Mouse (Mus musculus) lung, embryonic 16.5 days (tissue): ENCODE data around the gene Trio. TPM values are rescaled to one million over a fixed set of nuclear protein-coding genes. Genes with fewer than 3 reads are reported as not detected.

Source experiments
- ATAC-seq: fragments of 200-750 bp; cut with Nextera tagmentation; 2 replicates; pipeline ENCODE4 v1.8.0; 2017; ENCODE audit warnings: low read depth, mild to moderate bottlenecking, moderate library complexity
- H3K27ac ChIP-seq: fragments of 300-500 bp; sonication (generic); 2 replicates; pipeline ENCODE4 v1.5.1; 2014; ENCODE audit warnings: mild to moderate bottlenecking, control low read depth, low read length
- H3K27me3 ChIP-seq: fragments of 300-500 bp; sonication (generic); 2 replicates; pipeline ENCODE4 v1.6.1; 2014; ENCODE audit warnings: low read depth, low read length, mixed read lengths; ENCODE audit not compliant: control insufficient read depth, insufficient read depth
- H3K36me3 ChIP-seq: fragments of 300-500 bp; sonication (generic); 2 replicates; pipeline ENCODE4 v1.6.1; 2014; ENCODE audit warnings: low read length; ENCODE audit not compliant: control insufficient read depth, insufficient read depth
- H3K4me1 ChIP-seq: fragments of 300-500 bp; sonication (generic); replicated peaks from 2 replicates; pipeline ENCODE4 v1.6.1; 2014; ENCODE audit warnings: low read length, mixed read lengths; ENCODE audit not compliant: control insufficient read depth, insufficient read depth
- H3K4me2 ChIP-seq: fragments of 300-500 bp; sonication (generic); 2 replicates; pipeline ENCODE4 v1.6.1; 2014; ENCODE audit warnings: low read depth, low read length, control low read depth
- H3K4me3 ChIP-seq: fragments of 300-500 bp; sonication (generic); 2 replicates; pipeline ENCODE4 v1.5.1; 2014; ENCODE audit warnings: mild to moderate bottlenecking, low read length, control low read depth
- H3K9ac ChIP-seq: fragments of 300-500 bp; sonication (generic); 2 replicates; pipeline ENCODE4 v1.6.1; 2014; ENCODE audit warnings: low read length, control low read depth
- H3K9me3 ChIP-seq: fragments of 300-500 bp; sonication (generic); 2 replicates; pipeline ENCODE4 v1.6.1; 2016; ENCODE audit warnings: low read length; ENCODE audit not compliant: control insufficient read depth
- WGBS: fragments of 180-500 bp; shearing (Covaris S2); extraction: QIAGEN DNeasy Blood & Tissue Kit; methylation state at CpG from one replicate; pipeline ENCODE4 v1.1.7; 2014; 5-methylcytosine and 5-hydroxymethylcytosine counted together
- polyA plus RNA-seq: library from polyadenylated mRNA; unstranded; fragments of >200 nt; fragmentation: Nextera tagmentation; extraction: Ambion mirVana; gene quantifications from 2 replicates; pipeline ENCODE4 v1.2.1, GENCODE M21; 2015

Trio gene
- polyA plus RNA-seq, 1 experiment from 2014 or later: 16.4 TPM

- 0% methylated on average over 44 of the region's 54 CpGs for WGBS
- H3K4me2 ChIP-seq: peak overlapping the region; percentile 86
- H3K4me1 ChIP-seq: peaks cover 39% of the 10 kb centered on the region
Measured at GRCm38 (mm10) chr15:28024965-28025338, 696 bp downstream of the Trio start.

GRCm38 (mm10) chr15:28024031-28024964 lies 1.4 kb downstream of the Trio start:
- peak; percentile 48 for ATAC-seq
- under 1% methylated on average over 57 of the region's 81 CpGs for WGBS

More at GRCm38 (mm10) chr15:28024965-28025338, 696 bp downstream of the Trio start:
- ATAC-seq: peak; percentile 11
- Histone ChIP-seq H3K9ac (peak overlapping the region; percentile 93), H3K27me3 (no peaks in the 10 kb centered on the region), H3K36me3 (no peaks in the 10 kb centered on the region), H3K27ac (peak overlapping the region; percentile 97), H3K4me3 (peak overlapping the region; percentile 88), H3K9me3 (no peaks in the 10 kb centered on the region)

GRCm38 (mm10) chr15:28021591-28022209 lies 3.9 kb downstream of the Trio start:
- no peak overlapping the region for H3K27ac ChIP-seq
- H3K4me1 ChIP-seq: peaks cover 51% of the 10 kb centered on the region
- H3K27me3 ChIP-seq: no peaks in the 10 kb centered on the region
- 23% methylated on average over 15 of the region's 15 CpGs for WGBS
- no peaks in the 10 kb centered on the region for H3K9me3 ChIP-seq
- no peak for ATAC-seq
- no peak overlapping the region for H3K9ac ChIP-seq
- H3K36me3 ChIP-seq: no peaks in the 10 kb centered on the region
- 0 out of 2 replicates have a peak overlapping the region, but pooled peaks have one; percentile 2 for H3K4me2 ChIP-seq
- H3K4me3 ChIP-seq: no peak overlapping the region

More at GRCm38 (mm10) chr15:28024031-28024964, 1.4 kb downstream of the Trio start:
- Histone ChIP-seq H3K27ac (peak overlapping the region; percentile 97), H3K4me2 (peak overlapping the region; percentile 86), H3K4me3 (peak overlapping the region; percentile 88), H3K4me1 (peaks cover 45% of the 10 kb centered on the region), H3K9me3 (no peaks in the 10 kb centered on the region), H3K9ac (peak overlapping the region; percentile 93), H3K36me3 (no peaks in the 10 kb centered on the region), H3K27me3 (no peaks in the 10 kb centered on the region)

- Histone ChIP-seq H3K27ac (no peak overlapping the region; the same call in 1 of the 2 replicates), H3K4me1 (peaks cover 50% of the 10 kb centered on the region), H3K4me3 (no peak overlapping the region), H3K9ac (no peak overlapping the region), H3K36me3 (no peaks in the 10 kb centered on the region), H3K27me3 (no peaks in the 10 kb centered on the region), H3K4me2 (no peak overlapping the region), H3K9me3 (no peaks in the 10 kb centered on the region)
- 25% methylated on average over 7 of the region's 7 CpGs for WGBS
- 0 out of 2 replicates have a peak, but pooled peaks have one; percentile 32 for ATAC-seq
Measured at GRCm38 (mm10) chr15:28019393-28020070, 6.1 kb downstream of the Trio start.

GRCm38 (mm10) chr15:28007516-28007915 lies 18.1 kb downstream of the Trio start:
- Histone ChIP-seq H3K36me3 (no peaks in the 10 kb centered on the region), H3K4me3 (no peak overlapping the region), H3K4me1 (peaks cover 19% of the 10 kb centered on the region), H3K27me3 (no peaks in the 10 kb centered on the region), H3K4me2 (no peak overlapping the region), H3K9ac (no peak overlapping the region), H3K9me3 (no peaks in the 10 kb centered on the region), H3K27ac (no peak overlapping the region)
- 49% methylated on average over 2 of the region's 3 CpGs for WGBS
- ATAC-seq: no peak

GRCm38 (mm10) chr15:28004192-28004767 lies 21.4 kb downstream of the Trio start:
- Histone ChIP-seq H3K36me3 (no peaks in the 10 kb centered on the region), H3K4me3 (no peak overlapping the region), H3K27ac (peak overlapping the region; percentile 86), H3K27me3 (no peaks in the 10 kb centered on the region), H3K9ac (no peak overlapping the region), H3K4me2 (peak overlapping the region; percentile 31), H3K4me1 (peaks cover 32% of the 10 kb centered on the region), H3K9me3 (no peaks in the 10 kb centered on the region)
- 49% methylated on average over 5 of the region's 5 CpGs for WGBS
- ATAC-seq: peak; percentile 71

- Histone ChIP-seq H3K4me3 (no peak overlapping the region), H3K4me2 (no peak overlapping the region), H3K27ac (no peak overlapping the region), H3K9me3 (no peaks in the 10 kb centered on the region), H3K4me1 (peaks cover 47% of the 10 kb centered on the region), H3K36me3 (no peaks in the 10 kb centered on the region), H3K27me3 (no peaks in the 10 kb centered on the region), H3K9ac (no peak overlapping the region)
- WGBS: 84% methylated on average over 3 of the region's 3 CpGs
- no peak for ATAC-seq
Measured at GRCm38 (mm10) chr15:28002515-28002914, 23.1 kb downstream of the Trio start.

- ATAC-seq: no peak
- Histone ChIP-seq H3K27me3 (no peaks in the 10 kb centered on the region), H3K4me2 (no peak overlapping the region), H3K9me3 (no peaks in the 10 kb centered on the region), H3K4me1 (peaks cover 54% of the 10 kb centered on the region), H3K36me3 (no peaks in the 10 kb centered on the region), H3K27ac (no peak overlapping the region), H3K9ac (no peak overlapping the region), H3K4me3 (no peak overlapping the region)
- WGBS: 54% methylated on average over 4 of the region's 4 CpGs
Measured at GRCm38 (mm10) chr15:28001299-28001698, 24.3 kb downstream of the Trio start.
